Comparison of ENCODE assay signal across 15 mouse cellular contexts in genomic region chr7:29496332-29496731, GRCm38 (mm10). TPM values are rescaled to one million over a fixed set of nuclear protein-coding genes. Genes with fewer than 3 reads are reported as not detected.
DNase-seq lines count a peak whose midpoint lies in the region; ATAC-seq and TF ChIP-seq lines count a peak whose summit lies in the region.
"Had no signal": no experiment of that assay in that cellular context is flagged by ENCODE, and none has a peak within 500 bp of the region (broad histone marks: within the 10 kb centered on the region; RNA-seq: fewer than 3 reads in every experiment).

No protein-coding gene starts in this region.

- TF ChIP-seq EP300 in stomach, postnatal 0 days (optimal IDR thresholded peaks at IDR 0.05), result no peak

- DNase-seq in embryo, embryonic 10.5 days (ENCODE audit: low spot score), result peak; percentile 56
- no peak for DNase-seq in embryo, embryonic 11 days
- peak; percentile 54 to 67 for DNase-seq in lung, adult 18-20 months
- no peak for DNase-seq in lung, postnatal 14 days
- peak; percentile 51 for DNase-seq in lung, postnatal 36 days
- no peak for DNase-seq in stomach, postnatal 0 days (ENCODE audit: low spot score)
- no peak for DNase-seq in heart, embryonic 10.5 days (ENCODE audit: low spot score)
- DNase-seq: gastrocnemius, adult 2 months; heart, adult 2 months; layer of hippocampus, postnatal 36 days; spleen, adult 18-20 months had no signal

- no peak for ATAC-seq in stomach, postnatal 0 days (ENCODE audit: low FRiP score, low TSS enrichment)
- ATAC-seq in erythroblast, adult 5-6 weeks (replicated peaks; ENCODE audit: low FRiP score, poor library complexity, severe bottlenecking), result no peak

- H3K9me3 ChIP-seq in stomach, postnatal 0 days (ENCODE audit: control insufficient read depth, low read length), result no peaks in the 10 kb centered on the region
- H3K9me3 ChIP-seq in heart, embryonic 10.5 days, result no peaks in the 10 kb centered on the region
- H3K9me3 ChIP-seq: embryonic facial prominence, embryonic 15.5 days; limb, embryonic 13.5 days had no signal

- H3K4me1 ChIP-seq in stomach, postnatal 0 days (replicated peaks; ENCODE audit: control insufficient read depth, insufficient read depth), result 0 out of 2 replicates have a peak, but pooled peaks cover 7% of the 10 kb centered on the region
- peaks cover 18% of the 10 kb centered on the region for H3K4me1 ChIP-seq in heart, embryonic 10.5 days

- no peaks in the 10 kb centered on the region for H3K36me3 ChIP-seq in stomach, postnatal 0 days (ENCODE audit: control insufficient read depth, insufficient read depth, low read length)
- no peaks in the 10 kb centered on the region for H3K36me3 ChIP-seq in heart, embryonic 10.5 days
- H3K36me3 ChIP-seq: embryonic facial prominence, embryonic 15.5 days had no signal

- 48% methylated on average over 4 of the region's 4 CpGs for WGBS in stomach, postnatal 0 days
- WGBS in heart, embryonic 10.5 days, result 69% methylated on average over 4 of the region's 4 CpGs

- H3K27me3 ChIP-seq in stomach, postnatal 0 days (ENCODE audit: control insufficient read depth, insufficient read depth, low read length), result no peaks in the 10 kb centered on the region
- peaks cover 76% of the 10 kb centered on the region; the same call in 1 of the 2 replicates for H3K27me3 ChIP-seq in heart, embryonic 10.5 days (ENCODE audit: insufficient read depth, poor library complexity, severe bottlenecking)
- H3K27me3 ChIP-seq: embryonic facial prominence, embryonic 15.5 days; limb, embryonic 13.5 days had no signal

- H3K27ac ChIP-seq in stomach, postnatal 0 days (replicated peaks), result 0 out of 2 replicates have a peak overlapping the region, but pooled peaks have one; percentile 18
- H3K27ac ChIP-seq in heart, embryonic 10.5 days, result no peak overlapping the region
- H3K27ac ChIP-seq: embryonic facial prominence, embryonic 15.5 days; gastrocnemius, adult 2 months; heart, adult 2 months; limb, embryonic 13.5 days had no signal

- no peak for TF ChIP-seq CTCF in stomach, postnatal 0 days (IDR thresholded peaks at IDR 0.05; ENCODE audit: low read depth)

- no peak overlapping the region for H3K4me3 ChIP-seq in stomach, postnatal 0 days (ENCODE audit: low read depth, low read length)
- no peak overlapping the region for H3K4me3 ChIP-seq in heart, embryonic 10.5 days
- H3K4me3 ChIP-seq: embryonic facial prominence, embryonic 15.5 days; gastrocnemius, adult 2 months; heart, adult 2 months; limb, embryonic 13.5 days had no signal

- H3K4me2 ChIP-seq in stomach, postnatal 0 days (replicated peaks; ENCODE audit: low read depth), result no peak overlapping the region
- H3K4me2 ChIP-seq: embryonic facial prominence, embryonic 15.5 days; limb, embryonic 13.5 days; lung, embryonic 14.5 days had no signal

- no peak overlapping the region for H3K9ac ChIP-seq in stomach, postnatal 0 days (ENCODE audit: low read length)
- H3K9ac ChIP-seq: embryonic facial prominence, embryonic 15.5 days; lung, embryonic 14.5 days had no signal

RNA-seq across cellular contexts. Expression of gene Sipa1l3, which starts 22.1 kb away (rescaled TPM):
- polyA plus RNA-seq in stomach, postnatal 0 days (2015; fragmentation: Nextera tagmentation; extraction: Ambion mirVana), result 9.7 TPM in 2 replicates
- total RNA-seq in erythroblast, adult 5-6 weeks (2015; ENCODE audit: low replicate concordance), result 2.9 and 5.4 TPM in 2 replicates
- total RNA-seq in erythroblast, adult 5-6 weeks (2017; ENCODE audit: low replicate concordance), result 1.1 and 5.2 TPM in 2 replicates
- polyA plus RNA-seq in heart, embryonic 10.5 days (2016; fragmentation: Nextera tagmentation; extraction: Ambion mirVana), result 4.5 and 10.4 TPM in 2 replicates

Comparison
In these comparisons a context has a peak if more than half of its experiments do, and no peak if none do; other contexts are left out.
1. DNase-seq: peak in embryo, embryonic 10.5 days (single experiment), lung, adult 18-20 months (2 of 2) and lung, postnatal 36 days (single experiment); none in embryo, embryonic 11 days (single experiment), lung, postnatal 14 days (single experiment), stomach, postnatal 0 days (single experiment) and heart, embryonic 10.5 days (single experiment).